Mouse (Mus musculus) neural tube, embryonic 13.5 days (tissue): ENCODE data around the gene B4galnt3. TPM values are rescaled to one million over a fixed set of nuclear protein-coding genes. Genes with fewer than 3 reads are reported as not detected.

Source experiments
- ATAC-seq: fragments of 200-750 bp; cut with Nextera tagmentation; 2 replicates; pipeline ENCODE4 v1.8.0; 2017; ENCODE audit warnings: low read depth, mild to moderate bottlenecking, moderate TSS enrichment, moderate library complexity
- H3K27ac ChIP-seq: fragments of 300-500 bp; sonication (generic); replicated peaks from 2 replicates; pipeline ENCODE4 v1.5.1; 2015; ENCODE audit warnings: moderate library complexity, mild to moderate bottlenecking, inconsistent platforms
- H3K27me3 ChIP-seq: fragments of 300-500 bp; sonication (generic); 2 replicates; pipeline ENCODE4 v1.6.1; 2015; ENCODE audit warnings: mild to moderate bottlenecking, inconsistent platforms
- H3K36me3 ChIP-seq: fragments of 300-500 bp; sonication (generic); 2 replicates; pipeline ENCODE4 v1.6.1; 2015; ENCODE audit warnings: mild to moderate bottlenecking, inconsistent platforms
- H3K4me1 ChIP-seq: fragments of 300-500 bp; sonication (generic); replicated peaks from 2 replicates; pipeline ENCODE4 v1.6.1; 2015; ENCODE audit warnings: inconsistent platforms
- H3K4me2 ChIP-seq: fragments of 300-500 bp; sonication (generic); 2 replicates; pipeline ENCODE4 v1.6.1; 2015; ENCODE audit warnings: inconsistent platforms, mild to moderate bottlenecking, moderate library complexity
- H3K4me3 ChIP-seq: fragments of 300-500 bp; sonication (generic); 2 replicates; pipeline ENCODE4 v1.5.1; 2015; ENCODE audit warnings: mild to moderate bottlenecking, inconsistent platforms
- H3K9ac ChIP-seq: fragments of 300-500 bp; sonication (generic); 2 replicates; pipeline ENCODE4 v1.6.1; 2015; ENCODE audit warnings: moderate library complexity, mild to moderate bottlenecking, inconsistent platforms
- H3K9me3 ChIP-seq: fragments of 300-500 bp; sonication (generic); 2 replicates; pipeline ENCODE4 v1.6.1; 2016; ENCODE audit warnings: inconsistent platforms
- WGBS: fragments of 180-500 bp; shearing (Covaris S2); methylation state at CpG from one replicate; pipeline ENCODE4 v1.1.7; 2015; 5-methylcytosine and 5-hydroxymethylcytosine counted together
- polyA plus RNA-seq: library from polyadenylated mRNA; unstranded; fragments of >200 nt; fragmentation: Nextera tagmentation; extraction: Ambion mirVana; gene quantifications from 2 replicates; pipeline ENCODE4 v1.2.1, GENCODE M21; 2015

B4galnt3 gene
- polyA plus RNA-seq, result 0.11 and 0.18 TPM in 2 replicates

GRCm38 (mm10) chr6:120294056-120294784 lies at the start of gene B4galnt3, which contains the start of gene D330020A13Rik:
Gene B4galnt3 (minus strand): TSS chr6:120294559.
Gene D330020A13Rik (plus strand): TSS chr6:120294364.
- H3K9me3 ChIP-seq, result no peaks in the 10 kb centered on the region
- peak within 1 kb of the TSS; percentile 99 for H3K4me2 ChIP-seq
- under 1% methylated on average over 59 of the region's 79 CpGs for WGBS
- ATAC-seq, result peak; percentile 86
- peaks cover 12% of the 10 kb centered on the region for H3K4me1 ChIP-seq
- no peaks in the 10 kb centered on the region for H3K36me3 ChIP-seq
- peak within 1 kb of the TSS; percentile 66 for H3K4me3 ChIP-seq
- H3K27ac ChIP-seq, result no peak within 1 kb of the TSS
- H3K27me3 ChIP-seq, result peaks cover 51% of the 10 kb centered on the region
- peak within 1 kb of the TSS; percentile 73 for H3K9ac ChIP-seq

DNA sequence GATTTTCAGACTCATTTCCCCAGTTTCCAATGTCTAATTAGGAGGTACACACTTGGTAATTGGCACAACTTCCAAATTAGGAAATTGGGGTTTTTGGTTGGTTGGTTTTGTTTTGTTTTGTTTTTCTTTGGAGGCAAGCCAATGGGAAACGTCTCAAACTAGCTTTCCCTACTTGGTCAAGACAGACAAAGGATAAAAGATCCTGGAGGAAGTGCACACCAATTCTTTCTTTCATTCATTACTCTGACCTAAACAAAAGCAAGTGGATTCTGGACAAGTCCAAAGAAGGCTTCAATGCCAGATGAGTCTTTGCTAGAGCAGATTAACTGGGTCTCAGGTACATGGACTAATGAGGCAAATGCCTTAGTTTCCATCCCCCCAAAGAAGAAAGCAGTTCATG lies 49.6 kb upstream of the B4galnt3 start:
- Histone ChIP-seq H3K9ac (no peak overlapping the region), H3K27me3 (no peaks in the 10 kb centered on the region), H3K9me3 (no peaks in the 10 kb centered on the region), H3K4me1 (no peaks in the 10 kb centered on the region), H3K36me3 (peaks cover 58% of the 10 kb centered on the region), H3K27ac (no peak overlapping the region), H3K4me2 (no peak overlapping the region), H3K4me3 (no peak overlapping the region)
- WGBS, result 70% methylated on average over 1 of the region's 1 CpGs
- no peak for ATAC-seq

DNA sequence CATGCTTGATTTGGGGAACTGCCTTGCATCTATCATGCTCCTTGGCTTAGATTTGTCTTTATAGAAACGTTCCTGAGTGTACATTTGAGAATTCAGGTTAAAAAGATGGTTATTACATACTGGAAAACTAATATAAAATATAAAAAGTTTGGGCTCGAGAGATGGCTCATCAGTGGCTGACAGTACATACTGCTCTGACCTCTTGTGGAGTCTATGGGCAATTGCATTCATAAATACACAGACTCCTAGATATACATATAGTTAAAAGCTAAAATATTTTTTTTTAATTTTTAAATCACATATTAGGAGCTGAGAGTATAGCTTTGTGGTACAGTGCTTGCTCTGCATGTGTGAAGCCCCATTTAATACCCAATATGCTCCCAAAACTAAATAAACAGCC lies 38.0 kb upstream of the B4galnt3 start:
- H3K9me3 ChIP-seq, result no peaks in the 10 kb centered on the region
- peaks cover 71% of the 10 kb centered on the region for H3K36me3 ChIP-seq
- WGBS, result 84% methylated on average over 2 of the region's 2 CpGs
- H3K27ac ChIP-seq, result no peak overlapping the region
- no peak overlapping the region for H3K4me2 ChIP-seq
- ATAC-seq, result no peak
- H3K4me3 ChIP-seq, result no peak overlapping the region
- no peak overlapping the region for H3K9ac ChIP-seq
- H3K27me3 ChIP-seq, result no peaks in the 10 kb centered on the region
- no peaks in the 10 kb centered on the region for H3K4me1 ChIP-seq

GRCm38 (mm10) chr6:120324295-120324927 lies 30.1 kb upstream of the B4galnt3 start:
- H3K9me3 ChIP-seq, result no peaks in the 10 kb centered on the region
- no peak for ATAC-seq
- H3K36me3 ChIP-seq, result peaks cover 13% of the 10 kb centered on the region
- H3K4me3 ChIP-seq, result no peak overlapping the region
- H3K27ac ChIP-seq, result no peak overlapping the region
- WGBS, result 34% methylated on average over 6 of the region's 6 CpGs
- H3K9ac ChIP-seq, result no peak overlapping the region
- no peak overlapping the region for H3K4me2 ChIP-seq
- H3K4me1 ChIP-seq, result no peaks in the 10 kb centered on the region
- no peaks in the 10 kb centered on the region for H3K27me3 ChIP-seq

GRCm38 (mm10) chr6:120320369-120320768 lies 26.0 kb upstream of the B4galnt3 start:
- no peak for ATAC-seq
- no peaks in the 10 kb centered on the region for H3K9me3 ChIP-seq
- no peak overlapping the region for H3K4me3 ChIP-seq
- no peaks in the 10 kb centered on the region for H3K27me3 ChIP-seq
- no peak overlapping the region for H3K9ac ChIP-seq
- no peaks in the 10 kb centered on the region; the same call in 1 of the 2 replicates for H3K36me3 ChIP-seq
- no peak overlapping the region for H3K27ac ChIP-seq
- no peaks in the 10 kb centered on the region for H3K4me1 ChIP-seq
- 59% methylated on average over 2 of the region's 2 CpGs for WGBS
- H3K4me2 ChIP-seq, result no peak overlapping the region

DNA sequence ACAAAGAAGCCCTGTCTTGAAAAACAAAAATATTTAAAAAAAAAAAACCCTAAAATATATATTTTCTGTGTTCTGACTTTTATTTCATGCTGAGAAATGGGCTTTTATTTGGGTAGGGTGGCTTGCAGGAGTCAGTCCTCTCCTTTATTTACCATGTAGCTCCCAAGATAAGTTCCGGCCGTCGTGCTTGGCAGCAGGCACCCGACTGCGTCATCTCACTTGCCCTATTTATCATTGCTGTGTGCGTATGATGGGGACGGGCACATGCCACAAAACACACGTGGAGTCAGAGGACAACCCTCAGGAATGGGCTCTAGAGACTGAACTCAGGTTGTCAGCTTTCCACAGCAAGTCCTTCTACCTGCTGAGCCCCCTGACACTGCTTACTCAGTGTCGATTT lies 24.8 kb upstream of the B4galnt3 start:
- WGBS, result 91% methylated on average over 9 of the region's 9 CpGs
- Histone ChIP-seq H3K4me1 (no peaks in the 10 kb centered on the region), H3K27ac (no peak overlapping the region), H3K27me3 (no peaks in the 10 kb centered on the region), H3K36me3 (no peaks in the 10 kb centered on the region), H3K9me3 (no peaks in the 10 kb centered on the region), H3K4me3 (no peak overlapping the region), H3K9ac (no peak overlapping the region), H3K4me2 (no peak overlapping the region)
- no peak for ATAC-seq

DNA sequence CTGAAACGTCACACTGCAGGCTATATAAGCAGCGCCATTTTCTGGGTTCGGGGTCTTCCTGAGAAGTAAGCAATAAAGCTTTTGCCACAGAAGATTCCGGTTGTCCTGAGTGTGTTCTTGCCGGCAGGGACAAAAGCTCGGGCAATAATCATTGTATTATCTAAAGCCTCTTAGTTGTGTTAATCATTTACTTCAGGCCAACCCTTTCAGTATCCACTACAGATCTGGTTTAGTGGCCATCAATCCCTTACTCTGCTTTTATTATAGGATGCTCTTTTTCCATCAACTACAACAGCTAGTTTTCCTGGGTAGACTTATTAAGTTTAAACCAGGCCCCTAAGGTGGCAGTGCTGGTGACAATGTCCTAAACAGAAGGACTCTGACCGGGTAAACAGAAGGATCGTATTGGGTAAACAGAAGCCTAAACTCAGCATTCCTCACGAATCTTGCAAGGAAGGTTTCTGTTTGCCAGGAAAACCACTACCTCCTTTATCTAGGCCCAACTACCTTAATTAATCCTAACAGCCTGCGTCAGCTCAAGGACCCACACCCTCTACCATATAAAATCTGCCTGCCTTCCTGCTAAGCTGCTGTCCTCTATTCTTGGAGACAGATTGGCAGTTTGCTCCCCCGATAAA lies 24.1 kb upstream of the B4galnt3 start:
- Histone ChIP-seq H3K9me3 (no peaks in the 10 kb centered on the region), H3K4me2 (no peak overlapping the region), H3K36me3 (no peaks in the 10 kb centered on the region), H3K27ac (no peak overlapping the region), H3K27me3 (no peaks in the 10 kb centered on the region), H3K4me3 (no peak overlapping the region), H3K9ac (no peak overlapping the region), H3K4me1 (no peaks in the 10 kb centered on the region)
- WGBS, result 48% methylated on average over 11 of the region's 11 CpGs
- no peak for ATAC-seq

- 90% methylated on average over 5 of the region's 5 CpGs for WGBS
- no peak overlapping the region for H3K27ac ChIP-seq
- H3K4me2 ChIP-seq, result no peak overlapping the region
- H3K27me3 ChIP-seq, result no peaks in the 10 kb centered on the region
- no peak for ATAC-seq
- H3K4me1 ChIP-seq, result no peaks in the 10 kb centered on the region
- no peak overlapping the region for H3K9ac ChIP-seq
- no peaks in the 10 kb centered on the region for H3K9me3 ChIP-seq
- no peak overlapping the region for H3K4me3 ChIP-seq
- H3K36me3 ChIP-seq, result no peaks in the 10 kb centered on the region
Measured at GRCm38 (mm10) chr6:120312443-120312842, 18.1 kb upstream of the B4galnt3 start.

GRCm38 (mm10) chr6:120309787-120310186 lies 15.4 kb upstream of the B4galnt3 start:
- H3K27ac ChIP-seq, result no peak overlapping the region
- no peaks in the 10 kb centered on the region for H3K27me3 ChIP-seq
- H3K9ac ChIP-seq, result no peak overlapping the region
- ATAC-seq, result no peak
- no peaks in the 10 kb centered on the region for H3K4me1 ChIP-seq
- 50% methylated on average over 3 of the region's 3 CpGs for WGBS
- no peaks in the 10 kb centered on the region for H3K36me3 ChIP-seq
- H3K4me2 ChIP-seq, result no peak overlapping the region
- H3K4me3 ChIP-seq, result no peak overlapping the region
- H3K9me3 ChIP-seq, result no peaks in the 10 kb centered on the region

- WGBS, result 63% methylated on average over 9 of the region's 9 CpGs
- no peak overlapping the region for H3K9ac ChIP-seq
- no peaks in the 10 kb centered on the region for H3K9me3 ChIP-seq
- no peak overlapping the region for H3K4me2 ChIP-seq
- no peak for ATAC-seq
- H3K27ac ChIP-seq, result no peak overlapping the region
- H3K4me3 ChIP-seq, result no peak overlapping the region
- H3K27me3 ChIP-seq, result no peaks in the 10 kb centered on the region
- no peaks in the 10 kb centered on the region for H3K4me1 ChIP-seq
- H3K36me3 ChIP-seq, result no peaks in the 10 kb centered on the region
Measured at GRCm38 (mm10) chr6:120309338-120309737, 15.0 kb upstream of the B4galnt3 start.

- WGBS, result 85% methylated on average over 3 of the region's 3 CpGs
- ATAC-seq, result no peak
- Histone ChIP-seq H3K4me1 (0 out of 2 replicates have a peak, but pooled peaks cover 7% of the 10 kb centered on the region), H3K27ac (no peak overlapping the region), H3K36me3 (no peaks in the 10 kb centered on the region), H3K27me3 (no peaks in the 10 kb centered on the region), H3K4me3 (no peak overlapping the region), H3K9ac (no peak overlapping the region), H3K9me3 (no peaks in the 10 kb centered on the region), H3K4me2 (no peak overlapping the region)
Measured at GRCm38 (mm10) chr6:120306859-120307594, 12.7 kb upstream of the B4galnt3 start.
